Mouse (Mus musculus) MEL-GATA-1-ER (cell line): Measurements from ENCODE around the gene Mpeg1.
A peak's percentile ranks its signal among the peaks of the same experiment; 100 is the strongest.

ENCODE experiments used
- DNase-seq: peaks from one replicate; pipeline ENCODE4 v3.0.0-alpha.2; 2012; ENCODE audit warnings: low read depth; ENCODE audit errors: extremely low read depth

Mpeg1 gene

GRCm38 (mm10) chr19:12460282-12461249 is at the start of gene Mpeg1:
TSS of gene Mpeg1 (plus strand) at chr19:12460779.
- no peak for DNase-seq

- no peak for DNase-seq
Observed at GRCm38 (mm10) chr19:12413737-12414136, 46.8 kb upstream of the Mpeg1 start.

GRCm38 (mm10) chr19:12417361-12417760 is 43.2 kb upstream of the Mpeg1 start, which contains the start of gene Olfr1441:
TSS of gene Olfr1441 (plus strand) at chr19:12417433.
- no peak for DNase-seq

GRCm38 (mm10) chr19:12418312-12418711 is 42.3 kb upstream of the Mpeg1 start:
- no peak for DNase-seq

GRCm38 (mm10) chr19:12420555-12420954 is 40.0 kb upstream of the Mpeg1 start:
- no peak for DNase-seq

- peak; percentile 6 for DNase-seq
Observed at GRCm38 (mm10) chr19:12421680-12422079, 38.9 kb upstream of the Mpeg1 start.

GRCm38 (mm10) chr19:12427101-12427500 is 33.5 kb upstream of the Mpeg1 start:
- DNase-seq = no peak

GRCm38 (mm10) chr19:12427605-12428004 is 33.0 kb upstream of the Mpeg1 start, which contains the start of gene Pfpl:
TSS of gene Pfpl (plus strand) at chr19:12427905.
- DNase-seq = no peak

GRCm38 (mm10) chr19:12433033-12433432 is 27.5 kb upstream of the Mpeg1 start:
- DNase-seq = no peak

GRCm38 (mm10) chr19:12435011-12435416 is 25.6 kb upstream of the Mpeg1 start:
- no peak for DNase-seq

- DNase-seq = no peak
Observed at GRCm38 (mm10) chr19:12435750-12436524, 24.6 kb upstream of the Mpeg1 start.

GRCm38 (mm10) chr19:12439581-12439980 is 21.0 kb upstream of the Mpeg1 start:
- DNase-seq = no peak

GRCm38 (mm10) chr19:12440103-12440725 is 20.4 kb upstream of the Mpeg1 start:
- DNase-seq = no peak

GRCm38 (mm10) chr19:12442560-12442959 is 18.0 kb upstream of the Mpeg1 start:
- no peak for DNase-seq

GRCm38 (mm10) chr19:12445014-12445413 is 15.6 kb upstream of the Mpeg1 start:
- no peak for DNase-seq

GRCm38 (mm10) chr19:12457401-12458066 is 3.0 kb upstream of the Mpeg1 start:
- no peak for DNase-seq

- DNase-seq = no peak
Observed at GRCm38 (mm10) chr19:12459516-12459915, 1.1 kb upstream of the Mpeg1 start.

- no peak for DNase-seq
Observed at GRCm38 (mm10) chr19:12462851-12463721, 2.5 kb downstream of the Mpeg1 start.

- peak; percentile 13 for DNase-seq
Observed at GRCm38 (mm10) chr19:12463722-12464035, 3.1 kb downstream of the Mpeg1 start.

- peak; percentile 46 for DNase-seq
Observed at GRCm38 (mm10) chr19:12464127-12464526, 3.5 kb downstream of the Mpeg1 start.
